Mouse (Mus musculus) kidney, embryonic 14.5 days (tissue): ENCODE results near the gene Bcr. TPM values are rescaled to one million over a fixed set of nuclear protein-coding genes. Genes with fewer than 3 reads are reported as not detected.

Experiments
- ATAC-seq: fragments of 200-750 bp; cut with Nextera tagmentation; 2 replicates; pipeline ENCODE4 v1.8.0; 2017; ENCODE audit warnings: moderate number of reproducible peaks, mild to moderate bottlenecking, moderate TSS enrichment, moderate library complexity; ENCODE audit not compliant: low FRiP score, low TSS enrichment
- H3K27ac ChIP-seq: fragments of 300-500 bp; sonication (generic); 2 replicates; pipeline ENCODE4 v1.5.1; 2014; ENCODE audit warnings: low read depth, mild to moderate bottlenecking, low read length, moderate library complexity, mixed read lengths
- H3K27me3 ChIP-seq: fragments of 300-500 bp; sonication (generic); 2 replicates; pipeline ENCODE4 v1.6.1; 2014; ENCODE audit warnings: mild to moderate bottlenecking, low read length; ENCODE audit not compliant: control insufficient read depth, insufficient read depth
- H3K36me3 ChIP-seq: fragments of 300-500 bp; sonication (generic); 2 replicates; pipeline ENCODE4 v1.6.1; 2014; ENCODE audit warnings: low read length, mixed read lengths; ENCODE audit not compliant: control insufficient read depth, insufficient read depth
- H3K4me1 ChIP-seq: fragments of 300-500 bp; sonication (generic); 2 replicates; pipeline ENCODE4 v1.6.1; 2014; ENCODE audit warnings: low read length, mixed read lengths; ENCODE audit not compliant: control insufficient read depth, insufficient read depth
- H3K4me2 ChIP-seq: fragments of 300-500 bp; sonication (generic); replicated peaks from 2 replicates; pipeline ENCODE4 v1.6.1; 2014; ENCODE audit warnings: low read depth, mild to moderate bottlenecking, low read length
- H3K4me3 ChIP-seq: fragments of 300-500 bp; sonication (generic); 2 replicates; pipeline ENCODE4 v1.5.1; 2014; ENCODE audit warnings: mild to moderate bottlenecking, low read length
- H3K9ac ChIP-seq: fragments of 300-500 bp; sonication (generic); 2 replicates; pipeline ENCODE4 v1.6.1; 2014; ENCODE audit warnings: low read depth, mild to moderate bottlenecking, low read length, moderate library complexity
- H3K9me3 ChIP-seq: fragments of 300-500 bp; sonication (generic); 2 replicates; pipeline ENCODE4 v1.6.1; 2016; ENCODE audit warnings: low read length; ENCODE audit not compliant: control insufficient read depth
- WGBS: fragments of 180-500 bp; shearing (Covaris S2); extraction: QIAGEN DNeasy Blood & Tissue Kit; methylation state at CpG from one replicate; pipeline ENCODE4 v1.1.7; 2014; 5-methylcytosine and 5-hydroxymethylcytosine counted together
- polyA plus RNA-seq: library from polyadenylated mRNA; unstranded; fragments of >200 nt; fragmentation: Nextera tagmentation; extraction: Ambion mirVana; gene quantifications from 2 replicates; pipeline ENCODE4 v1.2.1, GENCODE M21; 2014

Bcr gene
- polyA plus RNA-seq, 1 experiment from 2014 or later = 10.0 TPM

GRCm38 (mm10) chr10:75061341-75062188 is 1.2 kb downstream of the Bcr start:
- peak overlapping the region; percentile 91 for H3K4me2 ChIP-seq
- ATAC-seq = no peak
- H3K4me3 ChIP-seq = peak overlapping the region; percentile 93
- no peak overlapping the region for H3K27ac ChIP-seq
- no peaks in the 10 kb centered on the region for H3K27me3 ChIP-seq
- no peaks in the 10 kb centered on the region; the same call in 1 of the 2 replicates for H3K36me3 ChIP-seq
- peak overlapping the region; percentile 88 for H3K9ac ChIP-seq
- no peaks in the 10 kb centered on the region for H3K9me3 ChIP-seq
- WGBS = 2% methylated on average over 69 of the region's 71 CpGs
- H3K4me1 ChIP-seq = peaks cover 34% of the 10 kb centered on the region

- ATAC-seq = no peak
- Histone ChIP-seq H3K4me2 (peak overlapping the region; percentile 91), H3K4me1 (peaks cover 34% of the 10 kb centered on the region), H3K4me3 (peak overlapping the region; percentile 93), H3K9me3 (no peaks in the 10 kb centered on the region), H3K27ac (no peak overlapping the region), H3K27me3 (no peaks in the 10 kb centered on the region), H3K9ac (peak overlapping the region; percentile 88; the same call in 1 of the 2 replicates), H3K36me3 (no peaks in the 10 kb centered on the region; the same call in 1 of the 2 replicates)
- WGBS = 21% methylated on average over 6 of the region's 6 CpGs
Measured at GRCm38 (mm10) chr10:75062189-75062561, 1.8 kb downstream of the Bcr start.

GRCm38 (mm10) chr10:75062621-75063020 is 2.2 kb downstream of the Bcr start:
- 35% methylated on average over 6 of the region's 6 CpGs for WGBS
- Histone ChIP-seq H3K27me3 (no peaks in the 10 kb centered on the region), H3K9ac (no peak overlapping the region), H3K9me3 (no peaks in the 10 kb centered on the region), H3K4me2 (peak overlapping the region; percentile 91), H3K4me1 (peaks cover 34% of the 10 kb centered on the region), H3K4me3 (peak overlapping the region; percentile 93), H3K36me3 (no peaks in the 10 kb centered on the region; the same call in 1 of the 2 replicates), H3K27ac (no peak overlapping the region)
- ATAC-seq = no peak

- H3K4me1 ChIP-seq = peaks cover 35% of the 10 kb centered on the region
- H3K4me3 ChIP-seq = peak overlapping the region; percentile 11; the same call in 1 of the 2 replicates
- no peaks in the 10 kb centered on the region for H3K27me3 ChIP-seq
- no peak for ATAC-seq
- H3K9me3 ChIP-seq = no peaks in the 10 kb centered on the region
- 63% methylated on average over 12 of the region's 12 CpGs for WGBS
- no peaks in the 10 kb centered on the region; the same call in 1 of the 2 replicates for H3K36me3 ChIP-seq
- H3K27ac ChIP-seq = no peak overlapping the region
- peak overlapping the region; percentile 31 for H3K4me2 ChIP-seq
- no peak overlapping the region for H3K9ac ChIP-seq
Measured at GRCm38 (mm10) chr10:75063301-75063965, 3.0 kb downstream of the Bcr start.

- Histone ChIP-seq H3K9ac (no peak overlapping the region), H3K27ac (no peak overlapping the region), H3K4me2 (no peak overlapping the region), H3K27me3 (no peaks in the 10 kb centered on the region), H3K4me3 (no peak overlapping the region), H3K4me1 (peaks cover 39% of the 10 kb centered on the region), H3K36me3 (no peaks in the 10 kb centered on the region; the same call in 1 of the 2 replicates), H3K9me3 (no peaks in the 10 kb centered on the region)
- 87% methylated on average over 6 of the region's 6 CpGs for WGBS
- no peak for ATAC-seq
Measured at GRCm38 (mm10) chr10:75065691-75066090, 5.3 kb downstream of the Bcr start.

GRCm38 (mm10) chr10:75067446-75067845 is 7.1 kb downstream of the Bcr start:
- no peak for ATAC-seq
- Histone ChIP-seq H3K9ac (no peak overlapping the region), H3K4me1 (peaks cover 31% of the 10 kb centered on the region), H3K27ac (no peak overlapping the region), H3K4me3 (no peak overlapping the region), H3K4me2 (no peak overlapping the region), H3K9me3 (no peaks in the 10 kb centered on the region), H3K36me3 (no peaks in the 10 kb centered on the region; the same call in 1 of the 2 replicates), H3K27me3 (no peaks in the 10 kb centered on the region)

GRCm38 (mm10) chr10:75068086-75068485 is 7.7 kb downstream of the Bcr start:
- no peak for ATAC-seq
- no peak overlapping the region for H3K4me3 ChIP-seq
- 33% methylated on average over 2 of the region's 2 CpGs for WGBS
- H3K27ac ChIP-seq = no peak overlapping the region; the same call in 1 of the 2 replicates
- H3K36me3 ChIP-seq = no peaks in the 10 kb centered on the region; the same call in 1 of the 2 replicates
- H3K4me1 ChIP-seq = peaks cover 26% of the 10 kb centered on the region
- no peak overlapping the region for H3K9ac ChIP-seq
- H3K9me3 ChIP-seq = no peaks in the 10 kb centered on the region
- no peaks in the 10 kb centered on the region for H3K27me3 ChIP-seq
- no peak overlapping the region for H3K4me2 ChIP-seq

- no peak; the same call in 1 of the 2 replicates for ATAC-seq
- Histone ChIP-seq H3K9me3 (no peaks in the 10 kb centered on the region), H3K4me1 (peaks cover 19% of the 10 kb centered on the region), H3K4me3 (no peak overlapping the region), H3K27me3 (no peaks in the 10 kb centered on the region), H3K4me2 (no peak overlapping the region; the same call in 1 of the 2 replicates), H3K27ac (no peak overlapping the region), H3K9ac (no peak overlapping the region), H3K36me3 (no peaks in the 10 kb centered on the region; the same call in 1 of the 2 replicates)
- WGBS = 34% methylated on average over 12 of the region's 12 CpGs
Measured at GRCm38 (mm10) chr10:75068624-75069328, 8.4 kb downstream of the Bcr start.
